ENCODE assay signal across 9 mouse cellular contexts in the genomic region with DNA sequence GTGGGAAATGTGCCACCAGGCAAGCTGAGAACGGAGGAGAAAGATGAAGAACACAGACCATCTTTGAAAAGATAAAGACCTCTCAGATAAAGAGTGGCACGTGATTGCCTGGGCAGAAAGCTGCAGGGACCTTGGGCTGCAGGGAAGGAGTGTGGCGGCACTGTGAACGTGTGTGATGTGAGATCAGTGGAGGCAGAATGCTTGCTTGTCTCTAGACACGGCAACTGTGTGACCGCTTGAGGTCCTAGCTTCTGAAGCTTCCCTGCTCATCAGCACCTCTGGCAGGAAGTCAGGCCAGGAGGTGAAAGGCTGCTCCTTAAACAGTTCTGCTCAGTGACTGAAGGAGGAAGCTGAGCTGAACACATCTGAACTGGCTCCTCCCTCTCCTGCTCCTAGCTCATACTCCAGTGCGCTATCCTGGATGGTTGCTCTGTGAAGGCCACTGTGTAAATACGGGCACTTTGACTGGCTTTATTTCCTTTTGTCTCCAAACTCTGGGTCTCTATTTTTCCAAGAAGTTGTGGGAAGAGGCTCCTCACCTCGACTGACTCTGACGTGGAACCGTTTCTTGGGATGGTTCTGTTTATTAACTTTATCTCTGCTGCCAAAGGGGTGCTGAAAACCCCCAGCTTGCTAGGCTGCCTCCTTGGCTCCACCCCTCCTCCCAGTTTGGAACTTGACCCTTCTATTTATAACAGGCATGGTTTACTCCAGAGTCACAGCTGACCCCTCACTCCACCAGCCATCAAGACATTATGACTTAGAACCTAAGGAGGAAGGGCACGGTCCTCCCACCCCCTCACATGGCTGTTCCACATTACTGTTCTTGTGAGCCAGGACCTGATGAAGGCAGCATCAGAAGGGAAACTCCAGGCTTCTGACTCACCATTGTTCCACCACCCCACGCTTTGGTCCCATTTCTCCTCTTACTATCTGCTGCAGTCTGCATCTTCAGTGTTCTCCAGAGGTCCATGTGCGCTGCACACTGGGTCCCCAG.
DNase-seq lines count a peak whose midpoint lies in the region; ATAC-seq lines count a peak whose summit lies in the region.
"Had no signal": no experiment of that assay in that cellular context is flagged by ENCODE, and none has a peak within 500 bp of the region (broad histone marks: within the 10 kb centered on the region; RNA-seq: fewer than 3 reads in every experiment).

No protein-coding gene starts in this region.

- H3K27ac ChIP-seq in embryonic facial prominence, embryonic 11.5 days (replicated peaks; ENCODE audit: low read depth, low read length) = no peak overlapping the region

- H3K4me1 ChIP-seq in embryonic facial prominence, embryonic 11.5 days (ENCODE audit: control insufficient read depth, insufficient read depth, low read length) = no peaks in the 10 kb centered on the region

- H3K4me2 ChIP-seq in embryonic facial prominence, embryonic 11.5 days (ENCODE audit: low read depth, low read length) = no peak overlapping the region

- intact Hi-C loops in left cerebral cortex, postnatal 4 days (cut with DNase I) = loop anchor here (10.0 kb wide), 1 partner anchor 136 kb away; no protein-coding TSS in a partner anchor

- no peaks in the 10 kb centered on the region for H3K36me3 ChIP-seq in embryonic facial prominence, embryonic 11.5 days (replicated peaks; ENCODE audit: control insufficient read depth, insufficient read depth, low read depth, low read length)

- H3K27me3 ChIP-seq in embryonic facial prominence, embryonic 11.5 days (ENCODE audit: control insufficient read depth, insufficient read depth, low read length) = no peaks in the 10 kb centered on the region

- H3K9me3 ChIP-seq in embryonic facial prominence, embryonic 11.5 days (replicated peaks; ENCODE audit: control insufficient read depth, low read length) = no peaks in the 10 kb centered on the region

- peak; percentile 36 to 40 for DNase-seq in left cerebral cortex, adult 18-20 months (ENCODE audit: low spot score in 2 of 2)
- DNase-seq in left cerebral cortex, postnatal 4 days = no peak
- peak; percentile 26 for DNase-seq in embryonic facial prominence, embryonic 11.5 days (ENCODE audit: low spot score)
- DNase-seq in kidney, postnatal 25 days = peak; percentile 47 to 73
- DNase-seq in spleen, postnatal 10 days (ENCODE audit: low spot score in 2 of 2) = no peak
- no peak for DNase-seq in cerebellum, adult 11 months
- no peak for DNase-seq in frontal cortex, postnatal 36 days (ENCODE audit: low spot score in 2 of 2)
- DNase-seq: cerebellum, postnatal 36 days had no signal

- H3K9ac ChIP-seq in embryonic facial prominence, embryonic 11.5 days (replicated peaks; ENCODE audit: low read length) = no peak overlapping the region

- ATAC-seq in embryonic facial prominence, embryonic 11.5 days (replicated peaks; ENCODE audit: insufficient number of reproducible peaks, low FRiP score, low TSS enrichment, low read depth) = no peak
- ATAC-seq in megakaryocyte-erythroid progenitor cell, adult 5-6 weeks (replicated peaks; ENCODE audit: low FRiP score, low TSS enrichment, poor library complexity, severe bottlenecking) = peak; percentile 79

- H3K4me3 ChIP-seq in embryonic facial prominence, embryonic 11.5 days (ENCODE audit: low read depth, low read length) = no peak overlapping the region

- 58% methylated on average over 14 of the region's 14 CpGs for WGBS in embryonic facial prominence, embryonic 11.5 days

Comparison
In these comparisons a context has a peak if more than half of its experiments do, and no peak if none do; other contexts are left out.
1. DNase-seq: peak in left cerebral cortex, adult 18-20 months (2 of 2), embryonic facial prominence, embryonic 11.5 days (single experiment) and kidney, postnatal 25 days (2 of 2); none in left cerebral cortex, postnatal 4 days (single experiment), spleen, postnatal 10 days (0 of 2), cerebellum, adult 11 months (single experiment) and frontal cortex, postnatal 36 days (0 of 2).